Mouse (Mus musculus): ENCODE measurements around the gene Fmo5. TPM values are rescaled to one million over a fixed set of nuclear protein-coding genes. Genes with fewer than 3 reads are reported as not detected.
A peak's percentile ranks its signal among the peaks of the same experiment; 100 is the strongest.

Gene Fmo5
- polyA plus RNA-seq, 1 experiment from 2014 or later, result 26.4 TPM

GRCm38 (mm10) chr3:97611021-97611420 is 17.6 kb upstream of the Fmo5 start:
- H3K4me2 ChIP-seq (replicated peaks; ENCODE audit: low read depth), result no peak overlapping the region
- no peaks in the 10 kb centered on the region for H3K9me3 ChIP-seq (ENCODE audit: control insufficient read depth, low read length)
- no peaks in the 10 kb centered on the region for H3K36me3 ChIP-seq (ENCODE audit: control insufficient read depth, insufficient read depth, low read length)
- 85% methylated on average over 6 of the region's 6 CpGs for WGBS
- H3K4me3 ChIP-seq (ENCODE audit: low read depth, low read length), result no peak overlapping the region
- DNase-seq (ENCODE audit: low spot score) (no peak), ATAC-seq (ENCODE audit: low FRiP score, low TSS enrichment) (no peak)
- H3K27ac ChIP-seq (replicated peaks), result no peak overlapping the region
- TF ChIP-seq CTCF (IDR thresholded peaks at IDR 0.05; ENCODE audit: low read depth) (no peak), EP300 (optimal IDR thresholded peaks at IDR 0.05) (no peak)
- H3K9ac ChIP-seq (ENCODE audit: low read length), result no peak overlapping the region
- no peaks in the 10 kb centered on the region for H3K4me1 ChIP-seq (replicated peaks; ENCODE audit: control insufficient read depth, insufficient read depth)
- H3K27me3 ChIP-seq (ENCODE audit: control insufficient read depth, insufficient read depth, low read length), result no peaks in the 10 kb centered on the region

GRCm38 (mm10) chr3:97615154-97615553 is 13.4 kb upstream of the Fmo5 start:
- peak; percentile 61 for ATAC-seq (ENCODE audit: low FRiP score, low TSS enrichment)
- Histone ChIP-seq H3K27ac (replicated peaks) (no peak overlapping the region), H3K4me2 (replicated peaks; ENCODE audit: low read depth) (no peak overlapping the region), H3K36me3 (ENCODE audit: control insufficient read depth, insufficient read depth, low read length) (no peaks in the 10 kb centered on the region), H3K27me3 (ENCODE audit: control insufficient read depth, insufficient read depth, low read length) (no peaks in the 10 kb centered on the region), H3K4me1 (replicated peaks; ENCODE audit: control insufficient read depth, insufficient read depth) (no peaks in the 10 kb centered on the region), H3K9ac (ENCODE audit: low read length) (no peak overlapping the region), H3K4me3 (ENCODE audit: low read depth, low read length) (no peak overlapping the region), H3K9me3 (ENCODE audit: control insufficient read depth, low read length) (no peaks in the 10 kb centered on the region)
- no peak for TF ChIP-seq CTCF (IDR thresholded peaks at IDR 0.05; ENCODE audit: low read depth)
- no peak for TF ChIP-seq EP300 (optimal IDR thresholded peaks at IDR 0.05)
- peak; percentile 56 for DNase-seq (ENCODE audit: low spot score)
- 6% methylated on average over 1 of the region's 1 CpGs for WGBS

- no peak overlapping the region for H3K27ac ChIP-seq (replicated peaks)
- ATAC-seq (ENCODE audit: low FRiP score, low TSS enrichment) (no peak), DNase-seq (ENCODE audit: low spot score) (no peak)
- no peaks in the 10 kb centered on the region for H3K9me3 ChIP-seq (ENCODE audit: control insufficient read depth, low read length)
- no peaks in the 10 kb centered on the region for H3K36me3 ChIP-seq (ENCODE audit: control insufficient read depth, insufficient read depth, low read length)
- no peak overlapping the region for H3K4me3 ChIP-seq (ENCODE audit: low read depth, low read length)
- TF ChIP-seq EP300 (optimal IDR thresholded peaks at IDR 0.05) (no peak), CTCF (IDR thresholded peaks at IDR 0.05; ENCODE audit: low read depth) (no peak)
- H3K4me2 ChIP-seq (replicated peaks; ENCODE audit: low read depth), result no peak overlapping the region
- no peaks in the 10 kb centered on the region for H3K27me3 ChIP-seq (ENCODE audit: control insufficient read depth, insufficient read depth, low read length)
- WGBS, result 81% methylated on average over 4 of the region's 4 CpGs
- no peak overlapping the region for H3K9ac ChIP-seq (ENCODE audit: low read length)
- no peaks in the 10 kb centered on the region for H3K4me1 ChIP-seq (replicated peaks; ENCODE audit: control insufficient read depth, insufficient read depth)
Measured at GRCm38 (mm10) chr3:97615933-97616332, 12.7 kb upstream of the Fmo5 start.

DNA sequence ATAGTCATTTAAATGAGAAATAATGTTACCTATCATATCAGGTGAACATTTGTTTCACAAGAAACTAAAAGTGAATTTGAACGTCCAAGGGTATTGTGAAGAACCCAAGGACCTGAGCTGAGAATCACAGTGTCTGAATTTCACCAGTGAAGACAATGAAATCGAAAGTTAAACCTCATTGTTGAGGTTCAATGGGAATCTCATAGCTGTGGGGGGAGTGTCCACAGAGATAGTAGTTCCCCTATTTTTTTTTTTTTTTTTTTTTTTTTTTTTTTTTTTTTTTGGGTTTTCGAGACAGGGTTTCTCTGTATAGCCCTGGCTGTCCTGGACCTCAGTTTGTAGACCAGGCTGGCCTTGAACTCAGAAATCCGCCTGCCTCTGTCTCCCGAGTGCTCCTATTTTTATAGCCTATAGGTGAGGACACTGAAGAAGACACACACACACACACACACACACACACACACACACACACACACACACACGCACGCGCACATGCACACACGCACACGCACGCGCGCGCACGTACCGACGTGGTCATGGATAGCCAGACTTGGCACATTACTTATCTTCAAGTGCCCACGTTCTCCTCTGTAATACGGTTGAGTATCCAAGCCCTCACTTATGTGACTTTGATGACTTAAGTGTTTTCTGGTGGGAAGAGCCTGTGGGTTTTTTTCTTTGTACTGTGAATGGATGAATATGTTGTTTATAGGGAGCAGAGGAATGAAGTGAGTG is 11.3 kb upstream of the Fmo5 start:
- H3K27ac ChIP-seq (replicated peaks), result 0 out of 2 replicates have a peak overlapping the region, but pooled peaks have one; percentile 30

GRCm38 (mm10) chr3:97617899-97618298 is 10.7 kb upstream of the Fmo5 start:
- 0 out of 2 replicates have a peak overlapping the region, but pooled peaks have one; percentile 30 for H3K27ac ChIP-seq (replicated peaks)
- TF ChIP-seq EP300 (optimal IDR thresholded peaks at IDR 0.05) (no peak), CTCF (IDR thresholded peaks at IDR 0.05; ENCODE audit: low read depth) (peak; percentile 11; the same call in 1 of the 2 replicates)
- no peak overlapping the region for H3K4me3 ChIP-seq (ENCODE audit: low read depth, low read length)
- ATAC-seq (ENCODE audit: low FRiP score, low TSS enrichment) (peak; percentile 88), DNase-seq (ENCODE audit: low spot score) (peak; percentile 55)
- no peak overlapping the region for H3K9ac ChIP-seq (ENCODE audit: low read length)
- WGBS, result 60% methylated on average over 8 of the region's 8 CpGs
- H3K9me3 ChIP-seq (ENCODE audit: control insufficient read depth, low read length), result no peaks in the 10 kb centered on the region
- H3K36me3 ChIP-seq (ENCODE audit: control insufficient read depth, insufficient read depth, low read length), result no peaks in the 10 kb centered on the region
- no peaks in the 10 kb centered on the region for H3K27me3 ChIP-seq (ENCODE audit: control insufficient read depth, insufficient read depth, low read length)
- no peaks in the 10 kb centered on the region for H3K4me1 ChIP-seq (replicated peaks; ENCODE audit: control insufficient read depth, insufficient read depth)
- no peak overlapping the region for H3K4me2 ChIP-seq (replicated peaks; ENCODE audit: low read depth)

More for the DNA sequence above, 11.3 kb upstream of the Fmo5 start:
- TF ChIP-seq EP300 (optimal IDR thresholded peaks at IDR 0.05) (no peak), CTCF (IDR thresholded peaks at IDR 0.05; ENCODE audit: low read depth) (no peak)
- 89% methylated on average over 18 of the region's 19 CpGs for whole genome bisulfite sequencing
- no peak overlapping the region for H3K4me3 ChIP-seq (ENCODE audit: low read depth, low read length)
- H3K36me3 ChIP-seq (ENCODE audit: control insufficient read depth, insufficient read depth, low read length), result no peaks in the 10 kb centered on the region
- H3K27me3 ChIP-seq (ENCODE audit: control insufficient read depth, insufficient read depth, low read length), result no peaks in the 10 kb centered on the region
- no peak overlapping the region for H3K9ac ChIP-seq (ENCODE audit: low read length)
- DNase-seq (ENCODE audit: low spot score) (no peak), ATAC-seq (ENCODE audit: low FRiP score, low TSS enrichment) (no peak)
- H3K4me1 ChIP-seq (replicated peaks; ENCODE audit: control insufficient read depth, insufficient read depth), result no peaks in the 10 kb centered on the region
- no peaks in the 10 kb centered on the region for H3K9me3 ChIP-seq (ENCODE audit: control insufficient read depth, low read length)
- H3K4me2 ChIP-seq (replicated peaks; ENCODE audit: low read depth), result no peak overlapping the region

DNA sequence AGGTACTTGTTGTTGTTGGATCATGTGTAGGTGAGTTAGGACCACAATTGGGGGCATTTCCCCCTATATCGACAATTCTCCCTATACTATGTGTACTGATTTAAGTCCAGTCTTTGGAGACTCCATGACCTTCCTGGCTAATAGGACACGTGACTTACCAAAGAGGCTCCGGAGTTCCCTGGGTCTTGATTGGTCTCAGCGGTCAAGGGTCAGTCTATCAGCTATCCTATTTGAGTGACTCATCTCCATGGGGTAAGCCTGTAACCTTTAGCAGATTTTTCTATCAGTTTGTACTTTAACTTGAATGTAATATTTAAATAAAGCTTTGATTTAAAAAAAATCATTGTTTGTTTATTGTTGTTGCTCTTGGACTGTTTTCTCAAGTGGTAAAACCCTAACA is 7.9 kb upstream of the Fmo5 start:
- DNase-seq (ENCODE audit: low spot score) (no peak), ATAC-seq (ENCODE audit: low FRiP score, low TSS enrichment) (0 out of 2 replicates have a peak, but pooled peaks have one; percentile 56)
- Histone ChIP-seq H3K4me2 (replicated peaks; ENCODE audit: low read depth) (no peak overlapping the region), H3K4me1 (replicated peaks; ENCODE audit: control insufficient read depth, insufficient read depth) (no peaks in the 10 kb centered on the region), H3K9ac (ENCODE audit: low read length) (no peak overlapping the region), H3K9me3 (ENCODE audit: control insufficient read depth, low read length) (no peaks in the 10 kb centered on the region), H3K27ac (replicated peaks) (no peak overlapping the region), H3K36me3 (ENCODE audit: control insufficient read depth, insufficient read depth, low read length) (no peaks in the 10 kb centered on the region), H3K27me3 (ENCODE audit: control insufficient read depth, insufficient read depth, low read length) (no peaks in the 10 kb centered on the region), H3K4me3 (ENCODE audit: low read depth, low read length) (no peak overlapping the region)
- no peak for TF ChIP-seq EP300 (optimal IDR thresholded peaks at IDR 0.05)
- TF ChIP-seq CTCF (IDR thresholded peaks at IDR 0.05; ENCODE audit: low read depth), result no peak
- WGBS, result 87% methylated on average over 4 of the region's 4 CpGs

Data from stomach, postnatal 0 days (tissue).